Mouse (Mus musculus): ENCODE measurements around the gene Cpxm2.
A peak's percentile ranks its signal among the peaks of the same experiment; 100 is the strongest.

The Cpxm2 gene

GRCm38 (mm10) chr7:132026671-132027070 lies 127.9 kb downstream of the Cpxm2 start:
- DNase-seq (ENCODE audit: low spot score in 2 of 2) = no peak

GRCm38 (mm10) chr7:132025591-132025990 lies 128.9 kb downstream of the Cpxm2 start:
- DNase-seq (ENCODE audit: low spot score in 2 of 2) = no peak

DNA sequence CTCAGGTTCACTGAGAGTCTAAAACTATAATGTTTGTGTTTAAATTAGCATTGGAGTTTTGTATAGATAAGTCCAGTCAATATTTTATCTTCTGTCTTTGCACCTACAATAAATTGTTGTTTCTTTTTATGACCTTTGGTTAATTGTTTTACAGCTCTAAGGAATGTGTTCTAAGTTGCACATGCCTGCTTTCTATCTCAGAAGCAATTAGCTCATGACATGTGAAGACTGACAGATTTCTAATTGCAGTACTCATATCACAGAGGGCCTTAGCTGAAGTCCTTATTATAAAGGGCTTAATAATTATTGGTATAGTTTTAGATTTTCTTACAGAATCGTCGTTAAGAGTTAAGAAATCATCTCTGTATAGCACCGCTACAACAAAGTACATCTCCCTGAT lies 138.6 kb downstream of the Cpxm2 start:
- DNase-seq (ENCODE audit: low spot score in 2 of 2) = no peak

GRCm38 (mm10) chr7:132015193-132015592 lies 139.3 kb downstream of the Cpxm2 start:
- no peak for DNase-seq (ENCODE audit: low spot score in 2 of 2)

- no peak for DNase-seq (ENCODE audit: low spot score in 2 of 2)
Observed at GRCm38 (mm10) chr7:132013970-132014369, 140.6 kb downstream of the Cpxm2 start.

- peak; percentile 25 to 28 for DNase-seq (ENCODE audit: low spot score in 2 of 2)
Observed at GRCm38 (mm10) chr7:132012969-132013679, 141.4 kb downstream of the Cpxm2 start.

- DNase-seq (ENCODE audit: low spot score in 2 of 2) = no peak
Observed at GRCm38 (mm10) chr7:132009002-132009401, 145.5 kb downstream of the Cpxm2 start.

- DNase-seq (ENCODE audit: low spot score in 2 of 2) = no peak
Observed at GRCm38 (mm10) chr7:132005996-132006696, 148.4 kb downstream of the Cpxm2 start.

DNA sequence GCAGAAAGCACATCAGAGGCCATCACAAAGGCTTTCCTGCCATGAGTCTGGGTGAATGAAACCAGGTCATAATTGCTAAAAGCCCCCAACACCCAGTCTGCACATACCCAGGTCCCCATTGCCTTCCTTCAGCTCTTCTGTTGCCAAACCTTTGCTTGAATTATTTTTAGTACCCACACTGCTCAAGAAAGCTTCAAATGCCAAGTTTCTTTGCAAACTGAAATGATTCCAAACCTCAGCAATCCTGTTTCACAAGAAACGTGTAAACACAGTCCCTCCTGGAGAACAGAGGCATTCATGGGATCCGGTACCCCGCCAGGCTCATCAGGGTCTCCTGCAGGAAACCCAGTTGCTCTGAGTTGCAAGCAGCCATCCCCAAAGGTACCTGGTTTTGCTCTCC lies 161.7 kb downstream of the Cpxm2 start:
- no peak for DNase-seq (ENCODE audit: low spot score in 2 of 2)

DNA sequence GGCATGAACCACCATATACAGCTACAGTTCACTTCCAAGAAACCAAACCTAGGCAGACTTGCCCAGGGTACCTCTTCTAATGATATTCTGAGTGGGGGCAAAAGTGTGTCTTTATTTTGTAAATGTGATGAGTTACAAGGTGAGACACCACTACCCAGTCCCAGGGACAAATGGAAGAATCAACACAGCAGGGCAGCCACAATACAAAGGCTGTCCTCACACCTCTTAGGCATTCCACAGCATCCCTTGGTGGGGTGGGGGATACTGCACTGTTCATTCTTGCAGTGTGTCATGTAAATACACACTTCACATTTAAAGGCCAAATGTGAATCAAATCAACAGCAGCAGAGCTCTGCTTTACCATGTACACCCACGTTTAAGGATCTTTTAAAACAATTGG lies 162.3 kb downstream of the Cpxm2 start:
- DNase-seq (ENCODE audit: low spot score in 2 of 2) = no peak

GRCm38 (mm10) chr7:131989056-131989455 lies 165.5 kb downstream of the Cpxm2 start:
- DNase-seq (ENCODE audit: low spot score in 2 of 2) = no peak

All from right cerebral cortex, adult 2 months (tissue).